Mouse (Mus musculus) neural tube, embryonic 14.5 days (tissue): ENCODE data around the gene Btbd35f20. TPM values are rescaled to one million over a fixed set of nuclear protein-coding genes. Genes with fewer than 3 reads are reported as not detected.
"Not testable (repeated sequence)": the region's sequence is repeated elsewhere in the genome, so short reads cannot be mapped to it uniquely, and the experiment has no call there.

Experiments used
- ATAC-seq: fragments of 200-750 bp; cut with Nextera tagmentation; 2 replicates; pipeline ENCODE4 v1.8.0; 2017; ENCODE audit warnings: low read depth, mild to moderate bottlenecking, moderate TSS enrichment, moderate library complexity
- H3K27ac ChIP-seq: fragments of 300-500 bp; sonication (generic); 2 replicates; pipeline ENCODE4 v1.5.1; 2014; ENCODE audit warnings: low read depth, mild to moderate bottlenecking, control low read depth, low read length, moderate library complexity, mixed read lengths
- H3K27me3 ChIP-seq: fragments of 300-500 bp; sonication (generic); 2 replicates; pipeline ENCODE4 v1.6.1; 2014; ENCODE audit warnings: low read length; ENCODE audit not compliant: control insufficient read depth, insufficient read depth
- H3K36me3 ChIP-seq: fragments of 300-500 bp; sonication (generic); 2 replicates; pipeline ENCODE4 v1.6.1; 2014; ENCODE audit warnings: low read length, mixed read lengths; ENCODE audit not compliant: control insufficient read depth, insufficient read depth
- H3K4me1 ChIP-seq: fragments of 300-500 bp; sonication (generic); 2 replicates; pipeline ENCODE4 v1.6.1; 2014; ENCODE audit warnings: low read length; ENCODE audit not compliant: control insufficient read depth, insufficient read depth
- H3K4me2 ChIP-seq: fragments of 300-500 bp; sonication (generic); 2 replicates; pipeline ENCODE4 v1.6.1; 2014; ENCODE audit warnings: mild to moderate bottlenecking, low read depth, low read length, control low read depth
- H3K4me3 ChIP-seq: fragments of 300-500 bp; sonication (generic); 2 replicates; pipeline ENCODE4 v1.5.1; 2014; ENCODE audit warnings: low read depth, low read length, control low read depth, mixed read lengths
- H3K9ac ChIP-seq: fragments of 300-500 bp; sonication (generic); replicated peaks from 2 replicates; pipeline ENCODE4 v1.6.1; 2014; ENCODE audit warnings: low read depth, mild to moderate bottlenecking, control low read depth, low read length, mixed read lengths
- H3K9me3 ChIP-seq: fragments of 300-500 bp; sonication (generic); 2 replicates; pipeline ENCODE4 v1.6.1; 2016; ENCODE audit warnings: low read length; ENCODE audit not compliant: control insufficient read depth
- whole genome bisulfite sequencing: fragments of 180-500 bp; shearing (Covaris S2); extraction: QIAGEN DNeasy Blood & Tissue Kit; methylation state at CpG from one replicate; pipeline ENCODE4 v1.1.7; 2014; 5-methylcytosine and 5-hydroxymethylcytosine counted together
- polyA plus RNA-seq: library from polyadenylated mRNA; unstranded; fragments of >200 nt; fragmentation: Nextera tagmentation; extraction: Ambion mirVana; gene quantifications from 2 replicates; pipeline ENCODE4 v1.2.1, GENCODE M21; 2014

The Btbd35f20 gene
- polyA plus RNA-seq = not detected in 2 replicates

DNA sequence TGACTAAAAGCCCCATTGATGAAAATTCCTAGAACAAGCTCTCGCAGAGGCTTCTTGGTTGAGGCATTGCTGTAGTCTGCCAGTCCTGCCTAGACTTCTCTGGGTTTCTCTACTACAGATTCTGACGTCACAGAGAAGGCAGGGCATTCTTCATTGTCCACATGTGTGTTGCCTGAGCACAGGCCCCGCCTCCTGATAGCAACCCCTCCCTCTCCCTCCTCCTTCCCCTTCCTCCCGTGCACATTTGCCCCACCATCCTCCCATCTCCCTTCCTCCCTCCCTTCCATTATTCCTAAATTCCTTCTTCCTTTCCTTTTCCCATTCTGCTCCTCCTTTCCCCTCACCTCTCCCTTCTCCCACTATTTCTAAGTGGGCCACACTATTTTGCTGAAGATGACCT, at the start of gene Btbd35f20:
TSS of gene Btbd35f20 (minus strand) at position 101 of the 400 bp plus-strand sequence.
- not testable (repeated sequence) for H3K4me3 ChIP-seq, H3K9me3 ChIP-seq, ATAC-seq, H3K9ac ChIP-seq, H3K27me3 ChIP-seq, H3K27ac ChIP-seq, H3K36me3 ChIP-seq, H3K4me1 ChIP-seq, H3K4me2 ChIP-seq
- no CpG with 5 or more reads among the region's 4 CpGs for WGBS

Other genes with a start within 250 kb of the Btbd35f20 start
- gene Btbd35f28, start 94.7 kb downstream of the Btbd35f20 start, polyA plus RNA-seq = not detected in 2 replicates
- gene Btbd35f17, start 79.4 kb upstream of the Btbd35f20 start, polyA plus RNA-seq = not detected in 2 replicates